Mouse (Mus musculus) E14TG2a.4 (cell line): ENCODE measurements around the gene Eif4g2.

Experiments used
- CTCF ChIP-seq: conservative IDR thresholded peaks from 2 replicates; pipeline ENCODE4 v1.5.1; 2014; ENCODE audit warnings: low read length
- POU5F1 ChIP-seq: IDR thresholded peaks from 2 replicates; pipeline ENCODE4 v1.6.1; 2014; ENCODE audit warnings: low read length, borderline replicate concordance

DNA sequence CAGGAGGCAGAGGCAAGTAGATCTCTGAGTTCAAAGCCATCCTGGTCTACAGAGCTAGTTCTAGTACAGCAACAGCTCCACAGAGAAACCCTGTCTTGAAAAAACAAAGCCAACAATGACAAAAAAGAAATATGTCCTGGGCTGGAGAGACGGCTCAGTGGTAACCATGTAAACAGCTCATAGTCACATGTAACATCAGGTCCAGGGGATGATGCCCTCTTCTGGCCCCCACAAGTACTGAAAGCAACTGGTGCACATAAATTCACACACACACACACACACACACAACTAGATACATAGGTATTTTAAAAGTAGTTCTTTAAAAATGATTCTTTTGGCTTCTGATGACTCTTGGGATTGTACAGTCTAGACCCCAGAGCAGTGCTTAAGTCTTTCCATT is 19.9 kb downstream of the Eif4g2 start:
- TF ChIP-seq CTCF (peak; percentile 33; the same call in 1 of the 2 replicates), POU5F1 (no peak)
